Mouse (Mus musculus): Measurements from ENCODE around the gene Arl8a. TPM values are rescaled to one million over a fixed set of nuclear protein-coding genes. Genes with fewer than 3 reads are reported as not detected.
A peak's percentile ranks its signal among the peaks of the same experiment; 100 is the strongest.

Gene Arl8a
- total and polyA plus RNA-seq, 2 experiments from 2014 or later = 384 to 399 TPM

DNA sequence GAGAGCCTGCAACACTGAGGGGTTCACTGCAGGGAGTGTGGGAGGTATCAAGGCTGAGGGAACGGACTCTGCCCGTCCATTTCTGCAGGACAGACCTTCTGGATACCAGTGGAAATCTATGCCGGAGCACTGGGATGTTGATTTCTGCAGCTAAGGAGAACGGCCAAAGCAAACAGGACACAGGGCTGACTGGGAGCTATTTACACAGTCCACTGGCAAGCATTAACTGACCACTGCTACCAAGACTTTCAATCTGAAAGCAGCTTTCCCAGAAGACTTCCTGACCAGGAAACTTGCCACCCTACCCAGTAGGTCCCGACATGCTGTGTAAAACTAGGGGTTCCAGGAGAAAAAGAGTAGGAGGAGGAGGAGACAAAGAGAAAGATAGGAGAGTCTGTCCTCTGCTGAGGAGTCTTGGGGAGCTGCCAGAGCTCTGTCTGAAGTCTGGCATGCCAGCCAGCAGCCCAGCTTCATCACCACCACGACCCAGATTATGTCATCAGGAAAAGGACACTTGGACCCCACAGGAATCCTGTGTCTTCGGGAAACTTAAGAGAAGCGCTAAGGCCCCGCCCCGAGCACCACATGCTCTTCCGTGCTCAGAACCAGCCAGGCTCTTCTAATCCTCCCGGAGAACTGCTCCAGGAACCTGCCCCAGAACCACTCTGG is 23.1 kb downstream of the Arl8a start:
- DNase-seq (ENCODE audit: low spot score) (peak; percentile 58), ATAC-seq (ENCODE audit: low FRiP score) (peak; percentile 31; the same call in 1 of the 2 replicates)
- 43% methylated on average over 12 of the region's 12 CpGs for WGBS
- no peak for TF ChIP-seq CTCF (IDR thresholded peaks at IDR 0.05)
- Histone ChIP-seq H3K4me2 (ENCODE audit: low read depth, low read length, poor library complexity, severe bottlenecking) (no peak overlapping the region), H3K4me3 (ENCODE audit: low read depth, low read length) (no peak overlapping the region), H3K9me3 (ENCODE audit: low read length) (no peaks in the 10 kb centered on the region), H3K27ac (ENCODE audit: low read depth, low read length) (peak overlapping the region; percentile 43; the same call in 1 of the 2 replicates), H3K4me1 (ENCODE audit: insufficient read depth, low read length) (no peaks in the 10 kb centered on the region), H3K36me3 (ENCODE audit: insufficient read depth, low read length) (no peaks in the 10 kb centered on the region), H3K27me3 (ENCODE audit: insufficient read depth, low read length) (no peaks in the 10 kb centered on the region), H3K9ac (replicated peaks; ENCODE audit: low read length, poor library complexity, severe bottlenecking) (no peak overlapping the region)

DNA sequence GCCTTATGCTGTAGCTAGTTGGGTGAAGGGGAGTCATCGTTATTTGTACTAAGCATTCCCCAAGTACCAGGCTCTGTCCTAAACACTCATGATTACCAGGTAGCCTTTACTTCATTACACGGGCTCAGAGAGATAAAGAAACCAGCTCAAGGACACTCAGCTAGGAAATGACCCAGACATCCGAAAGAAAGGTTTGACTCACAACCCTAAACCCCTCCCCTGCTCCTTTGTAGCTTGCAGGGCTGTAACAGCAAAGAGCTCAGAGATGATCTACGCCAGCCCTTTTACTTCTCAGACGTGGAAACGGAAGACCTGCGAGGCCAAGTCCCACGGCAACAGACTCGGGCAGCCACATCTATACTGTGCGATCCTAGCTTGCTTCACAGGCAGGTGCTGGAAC is 23.7 kb downstream of the Arl8a start:
- no peak for TF ChIP-seq CTCF (IDR thresholded peaks at IDR 0.05)
- no peak overlapping the region for H3K4me2 ChIP-seq (ENCODE audit: low read depth, low read length, poor library complexity, severe bottlenecking)
- DNase-seq (ENCODE audit: low spot score) (no peak), ATAC-seq (ENCODE audit: low FRiP score) (no peak)
- no peak overlapping the region for H3K4me3 ChIP-seq (ENCODE audit: low read depth, low read length)
- no peaks in the 10 kb centered on the region for H3K36me3 ChIP-seq (ENCODE audit: insufficient read depth, low read length)
- H3K27me3 ChIP-seq (ENCODE audit: insufficient read depth, low read length) = no peaks in the 10 kb centered on the region
- no peak overlapping the region for H3K27ac ChIP-seq (ENCODE audit: low read depth, low read length)
- WGBS = 68% methylated on average over 10 of the region's 10 CpGs
- H3K9ac ChIP-seq (replicated peaks; ENCODE audit: low read length, poor library complexity, severe bottlenecking) = no peak overlapping the region
- no peaks in the 10 kb centered on the region for H3K9me3 ChIP-seq (ENCODE audit: low read length)
- H3K4me1 ChIP-seq (ENCODE audit: insufficient read depth, low read length) = no peaks in the 10 kb centered on the region

- WGBS = 86% methylated on average over 7 of the region's 7 CpGs
- DNase-seq (ENCODE audit: low spot score) = no peak
- peak; percentile 56 for TF ChIP-seq CTCF (IDR thresholded peaks at IDR 0.05)
- Histone ChIP-seq H3K9ac (replicated peaks; ENCODE audit: low read length, poor library complexity, severe bottlenecking) (no peak overlapping the region), H3K9me3 (ENCODE audit: low read length) (no peaks in the 10 kb centered on the region), H3K4me3 (ENCODE audit: low read depth, low read length) (no peak overlapping the region), H3K4me2 (ENCODE audit: low read depth, low read length, poor library complexity, severe bottlenecking) (no peak overlapping the region), H3K36me3 (ENCODE audit: insufficient read depth, low read length) (no peaks in the 10 kb centered on the region), H3K27ac (ENCODE audit: low read depth, low read length) (no peak overlapping the region), H3K27me3 (ENCODE audit: insufficient read depth, low read length) (no peaks in the 10 kb centered on the region), H3K4me1 (ENCODE audit: insufficient read depth, low read length) (no peaks in the 10 kb centered on the region)
- ATAC-seq (ENCODE audit: low FRiP score) = no peak
These were observed 24.6 kb downstream of the Arl8a start for GRCm38 (mm10) chr1:135171202-135171601.

GRCm38 (mm10) chr1:135171984-135172383 is 25.4 kb downstream of the Arl8a start:
- peak; percentile 64; the same call in 1 of the 2 replicates for ATAC-seq (ENCODE audit: low FRiP score)
- H3K4me1 ChIP-seq (ENCODE audit: insufficient read depth, low read length) = no peaks in the 10 kb centered on the region
- no peaks in the 10 kb centered on the region for H3K36me3 ChIP-seq (ENCODE audit: insufficient read depth, low read length)
- no peak overlapping the region for H3K4me2 ChIP-seq (ENCODE audit: low read depth, low read length, poor library complexity, severe bottlenecking)
- TF ChIP-seq CTCF (IDR thresholded peaks at IDR 0.05) = peak; percentile 93
- no peak overlapping the region for H3K4me3 ChIP-seq (ENCODE audit: low read depth, low read length)
- 59% methylated on average over 6 of the region's 6 CpGs for WGBS
- no peaks in the 10 kb centered on the region for H3K9me3 ChIP-seq (ENCODE audit: low read length)
- DNase-seq (ENCODE audit: low spot score) = peak; percentile 93
- H3K27me3 ChIP-seq (ENCODE audit: insufficient read depth, low read length) = no peaks in the 10 kb centered on the region
- no peak overlapping the region for H3K9ac ChIP-seq (replicated peaks; ENCODE audit: low read length, poor library complexity, severe bottlenecking)
- no peak overlapping the region for H3K27ac ChIP-seq (ENCODE audit: low read depth, low read length)

DNA sequence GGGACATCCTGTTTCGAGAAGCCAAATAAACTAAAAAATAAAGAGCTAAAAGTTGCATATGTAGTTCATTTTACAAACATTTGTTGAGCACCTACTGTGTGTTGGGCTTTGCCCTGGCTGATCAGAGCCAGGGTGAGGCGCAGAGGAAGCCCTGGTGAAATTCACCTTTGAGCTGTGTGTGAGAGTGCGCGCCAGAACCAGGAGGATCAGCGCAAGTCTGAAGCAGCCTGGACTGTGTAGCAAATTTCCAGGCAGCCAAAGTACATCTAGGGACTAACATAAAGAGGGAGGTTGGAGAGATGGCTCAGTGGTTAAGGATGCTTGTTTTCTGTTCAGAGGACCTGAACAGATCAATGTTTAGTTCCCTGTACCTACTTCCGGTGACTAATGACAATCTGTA is 26.7 kb downstream of the Arl8a start:
- no peak for ATAC-seq (ENCODE audit: low FRiP score)
- no peaks in the 10 kb centered on the region for H3K27me3 ChIP-seq (ENCODE audit: insufficient read depth, low read length)
- DNase-seq (ENCODE audit: low spot score) = no peak
- no peak overlapping the region for H3K4me2 ChIP-seq (ENCODE audit: low read depth, low read length, poor library complexity, severe bottlenecking)
- no peak overlapping the region for H3K4me3 ChIP-seq (ENCODE audit: low read depth, low read length)
- no peak overlapping the region for H3K27ac ChIP-seq (ENCODE audit: low read depth, low read length)
- no peak overlapping the region for H3K9ac ChIP-seq (replicated peaks; ENCODE audit: low read length, poor library complexity, severe bottlenecking)
- WGBS = 97% methylated on average over 6 of the region's 6 CpGs
- H3K36me3 ChIP-seq (ENCODE audit: insufficient read depth, low read length) = no peaks in the 10 kb centered on the region
- no peak for TF ChIP-seq CTCF (IDR thresholded peaks at IDR 0.05)
- H3K9me3 ChIP-seq (ENCODE audit: low read length) = no peaks in the 10 kb centered on the region
- H3K4me1 ChIP-seq (ENCODE audit: insufficient read depth, low read length) = no peaks in the 10 kb centered on the region

DNA sequence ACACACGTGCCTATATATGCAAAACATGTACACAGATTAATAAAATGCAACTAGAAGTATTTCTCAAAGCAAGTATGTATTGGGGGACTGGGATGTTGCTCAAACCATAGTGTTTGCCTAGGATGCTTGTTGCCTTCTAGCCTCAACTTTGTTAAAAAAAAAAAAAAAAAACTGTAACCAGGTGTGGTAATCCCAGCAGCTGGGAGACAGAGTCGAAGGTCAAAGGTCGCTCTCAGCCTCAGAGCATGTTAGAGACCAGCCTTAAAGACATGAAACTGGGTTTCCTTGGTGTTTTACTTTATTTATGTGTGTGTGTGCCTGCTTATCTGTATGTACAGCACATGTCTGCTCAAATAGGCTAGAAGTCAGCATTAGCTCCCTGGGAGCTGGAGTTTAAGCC is 28.6 kb downstream of the Arl8a start:
- Histone ChIP-seq H3K36me3 (ENCODE audit: insufficient read depth, low read length) (no peaks in the 10 kb centered on the region), H3K9ac (replicated peaks; ENCODE audit: low read length, poor library complexity, severe bottlenecking) (no peak overlapping the region), H3K4me1 (ENCODE audit: insufficient read depth, low read length) (no peaks in the 10 kb centered on the region), H3K27me3 (ENCODE audit: insufficient read depth, low read length) (no peaks in the 10 kb centered on the region), H3K27ac (ENCODE audit: low read depth, low read length) (no peak overlapping the region), H3K9me3 (ENCODE audit: low read length) (no peaks in the 10 kb centered on the region), H3K4me2 (ENCODE audit: low read depth, low read length, poor library complexity, severe bottlenecking) (no peak overlapping the region), H3K4me3 (ENCODE audit: low read depth, low read length) (no peak overlapping the region)
- no peak for ATAC-seq (ENCODE audit: low FRiP score)
- no peak for TF ChIP-seq CTCF (IDR thresholded peaks at IDR 0.05)
- 83% methylated on average over 3 of the region's 3 CpGs for WGBS
- DNase-seq (ENCODE audit: low spot score) = no peak

All from midbrain, postnatal 0 days (tissue).